Mouse (Mus musculus): ENCODE measurements at regions not wholly inside any gene's neighbourhood (a gene's known extent, or its start where the extent isn't known, plus 50 kb on each side); places are given as distances from the start of the nearest gene placed in this dataset.
"Not testable (repeated sequence)": the region's sequence is repeated elsewhere in the genome, so short reads cannot be mapped to it uniquely, and the experiment has no call there.

DNA sequence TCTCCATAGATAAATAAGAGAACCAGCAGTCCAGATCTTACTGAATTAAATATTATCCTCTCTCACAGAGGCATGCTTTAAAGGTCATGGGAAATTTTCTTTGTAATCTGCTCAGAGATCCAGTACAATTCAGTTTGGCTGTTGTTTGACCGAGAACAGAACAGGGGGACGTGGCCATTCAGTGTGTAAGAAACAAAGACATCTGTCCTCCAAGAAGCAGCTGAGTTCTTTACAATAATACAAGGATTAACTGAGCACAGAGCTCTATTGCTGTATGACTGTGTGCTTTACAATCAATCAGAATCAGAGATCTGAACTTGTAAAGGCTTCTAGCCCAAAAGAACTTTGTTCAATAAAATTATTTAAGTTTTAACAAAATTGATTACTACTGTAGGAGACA is 287.6 kb upstream of the Cntn5 start:
- no peak for DNase-seq

DNA sequence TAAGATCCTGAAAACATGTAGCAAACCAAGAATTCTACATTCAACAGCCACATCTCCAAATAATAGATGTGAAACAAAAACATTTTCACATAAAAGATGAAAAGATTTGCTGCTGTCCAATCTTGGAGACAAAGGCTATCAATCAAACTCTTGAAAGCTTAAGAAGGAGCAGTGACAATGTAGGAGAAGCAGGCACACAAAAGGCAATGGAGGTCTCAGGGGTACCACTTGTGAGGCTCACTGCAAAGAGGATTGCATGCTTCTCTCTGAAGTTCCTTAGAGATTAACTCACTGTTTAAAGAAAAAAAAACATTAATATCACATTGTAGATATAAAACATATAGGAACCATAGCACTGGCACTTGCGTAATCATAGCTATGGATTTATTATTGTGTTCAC is 241.2 kb upstream of the Cntn5 start:
- no peak for DNase-seq

DNA sequence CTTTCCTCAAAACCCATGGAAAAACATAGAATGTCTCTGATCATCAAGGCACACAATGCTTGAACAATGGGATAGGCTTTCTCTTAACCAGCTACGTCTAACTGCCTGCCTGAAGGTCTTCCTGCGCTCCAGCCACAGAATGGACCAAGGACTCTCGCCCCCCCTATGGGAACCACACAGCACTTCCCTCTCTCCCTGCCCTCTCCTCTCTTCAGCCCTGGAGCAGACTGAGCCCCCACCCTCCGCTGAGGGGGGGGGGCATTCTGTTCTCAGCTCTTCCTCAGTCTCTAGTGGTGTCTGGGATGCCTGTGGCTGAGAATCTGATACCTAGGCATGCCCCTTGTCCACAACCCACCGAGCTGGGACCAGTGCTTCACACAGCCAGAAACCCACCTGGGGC is 222.3 kb upstream of the Cntn5 start:
- DNase-seq: no peak

DNA sequence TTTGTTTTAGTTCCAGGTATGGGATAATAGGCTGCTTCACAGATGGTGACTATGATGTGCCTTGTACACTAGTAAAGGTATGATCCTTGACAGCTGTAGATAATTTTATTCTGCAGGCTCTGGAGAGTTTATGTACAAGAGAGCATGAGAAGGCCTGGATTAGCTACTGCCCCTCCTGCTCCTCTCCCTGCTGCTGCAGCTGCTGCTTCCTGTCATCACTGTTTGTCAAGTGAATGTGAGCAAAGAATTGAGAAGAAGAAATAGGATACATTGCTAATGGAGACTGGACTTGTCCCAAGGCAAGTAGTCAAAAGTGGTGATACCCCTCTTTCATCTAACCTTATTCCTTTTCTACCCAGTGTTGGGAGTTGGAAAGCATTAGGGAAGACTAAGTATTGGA is 214.6 kb upstream of the Cntn5 start:
- no peak for DNase-seq

DNA sequence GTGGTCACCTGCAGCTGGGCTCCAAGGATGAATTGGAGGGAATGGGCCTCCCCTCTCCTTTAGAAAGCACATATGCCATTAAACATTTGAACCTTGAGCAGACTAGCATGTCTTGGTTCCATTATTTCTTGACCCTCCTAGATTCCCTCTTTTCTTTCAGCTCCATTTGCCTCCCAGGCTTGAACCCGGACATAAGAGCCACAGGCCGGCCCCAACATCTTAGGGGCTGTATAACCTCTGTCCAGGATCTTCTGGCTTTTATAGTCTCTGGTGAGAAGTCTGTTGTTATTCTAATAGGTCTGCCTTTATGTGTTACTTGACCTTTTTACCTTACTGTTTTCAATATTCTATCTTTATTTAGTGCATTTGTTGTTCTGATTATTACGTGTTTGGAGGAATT is 203.3 kb upstream of the Cntn5 start:
- not testable (repeated sequence) for DNase-seq

DNA sequence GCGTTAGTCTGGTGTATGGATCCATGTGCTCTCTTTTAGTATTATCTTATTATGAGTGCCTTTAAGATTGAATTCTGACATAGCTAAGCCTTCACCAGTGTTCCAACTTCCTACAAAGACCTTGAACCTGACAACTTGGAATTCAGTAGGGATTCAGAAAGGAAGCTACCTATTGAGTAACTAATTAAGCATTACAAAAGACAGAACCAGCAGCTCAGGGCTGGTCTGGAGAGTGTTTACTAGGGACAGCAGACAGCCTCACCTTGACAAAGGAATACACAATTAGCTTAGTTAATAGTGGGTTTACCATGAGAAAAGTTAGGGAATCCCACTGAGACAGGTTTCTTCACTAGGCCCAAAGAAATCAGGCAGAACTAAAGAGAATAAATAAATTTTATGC is 202.6 kb upstream of the Cntn5 start:
- DNase-seq: not testable (repeated sequence)

DNA sequence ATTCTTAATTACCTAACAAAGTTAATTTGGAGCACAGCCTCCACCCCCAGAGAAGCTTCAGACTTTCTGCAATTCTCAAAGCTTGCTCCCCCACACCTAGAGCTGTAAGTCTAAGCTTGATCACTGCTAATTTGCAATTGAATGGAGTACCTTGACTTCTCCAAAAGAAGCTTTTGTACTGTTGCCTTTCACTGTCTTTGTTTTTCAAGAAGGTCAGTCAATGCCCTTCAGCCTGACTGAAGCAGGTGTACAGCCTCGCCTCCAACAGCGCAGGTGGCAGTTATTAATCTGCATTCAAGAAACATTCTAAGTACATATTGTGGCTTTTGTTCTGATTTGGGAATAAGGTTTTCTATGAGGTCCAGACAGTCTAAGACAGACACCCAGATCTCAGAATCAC is 201.7 kb upstream of the Cntn5 start:
- no peak for DNase-seq

DNA sequence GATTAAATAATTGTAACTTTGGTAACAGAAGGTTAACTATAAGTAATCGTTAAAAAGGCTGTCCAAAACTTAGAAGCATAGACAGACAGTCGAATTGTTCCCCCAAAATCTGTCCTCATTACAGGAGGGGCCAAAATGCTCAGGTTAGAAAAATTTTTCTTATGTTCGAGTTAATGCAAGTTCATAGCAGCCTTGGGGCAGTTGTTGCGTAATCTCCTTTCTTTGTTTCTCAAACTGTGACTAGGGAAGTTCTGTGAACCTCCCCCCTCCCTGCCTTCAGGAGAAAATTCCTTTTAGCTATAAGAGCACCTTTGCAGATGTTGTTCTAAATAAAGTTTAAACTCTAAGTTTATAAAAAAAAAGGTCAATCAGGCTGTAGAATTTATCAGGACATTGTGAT is 198.9 kb upstream of the Cntn5 start:
- no peak for DNase-seq

DNA sequence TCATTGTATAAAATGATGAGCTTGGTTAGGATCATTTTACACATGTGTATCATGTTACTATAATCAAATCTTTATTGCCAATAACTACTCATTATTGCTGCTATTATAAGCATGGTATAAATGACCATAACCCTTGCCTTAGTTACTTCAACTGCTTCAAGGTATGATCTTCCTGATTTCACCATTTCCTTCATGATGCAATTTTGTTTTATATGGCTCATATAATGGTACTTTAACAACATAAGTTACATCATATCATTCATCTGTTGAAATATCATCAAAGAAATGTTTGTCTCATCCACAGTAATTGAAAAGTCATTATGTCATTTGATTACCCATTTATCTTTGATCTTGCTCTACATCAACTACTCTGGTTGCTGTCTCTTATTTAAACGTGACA is 188.3 kb upstream of the Cntn5 start:
- DNase-seq: no peak

DNA sequence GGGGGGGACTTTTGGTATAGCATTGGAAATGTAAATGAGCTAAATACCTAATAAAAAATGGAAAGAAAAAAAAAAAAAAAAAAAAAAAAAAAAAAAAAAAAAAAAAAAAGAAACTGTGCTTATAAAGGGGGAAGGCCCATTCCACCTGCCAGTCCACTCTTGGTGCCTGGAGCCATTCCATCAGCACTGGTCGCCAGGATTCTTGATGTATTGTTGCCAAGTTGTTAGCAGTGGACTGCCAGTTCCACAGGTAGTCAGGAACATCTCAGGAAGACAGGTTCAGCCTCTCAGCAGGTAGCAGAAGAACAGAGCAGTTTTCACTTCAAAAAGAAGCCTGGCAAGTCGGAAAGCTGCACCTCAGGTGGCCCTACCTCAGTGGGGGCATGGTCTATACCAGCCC is 162.6 kb upstream of the Cntn5 start:
- DNase-seq: not testable (repeated sequence)

DNA sequence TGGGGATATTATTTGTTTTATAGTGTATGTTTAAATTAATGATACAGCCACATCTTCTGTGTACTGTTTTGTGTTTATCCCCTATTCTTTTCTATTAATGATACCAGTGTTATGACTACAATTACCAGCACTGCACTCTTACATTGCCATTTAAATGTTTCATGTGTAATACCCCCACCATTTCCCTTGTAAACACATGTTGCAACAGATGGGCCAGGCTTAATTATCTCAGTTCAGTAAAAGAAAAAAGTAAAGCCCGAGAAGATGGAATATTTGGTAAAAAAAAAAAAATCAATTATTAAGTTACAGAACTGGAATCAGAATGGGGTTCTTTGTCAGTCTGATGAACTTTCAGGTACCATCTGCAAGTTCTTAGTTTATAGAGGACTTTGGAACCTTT is 158.3 kb upstream of the Cntn5 start:
- no peak for DNase-seq

Measured in adrenal gland, postnatal 25 days (tissue).